Mouse (Mus musculus) heart, adult 18-20 months (tissue): ENCODE data around the gene Tex33. TPM values are rescaled to one million over a fixed set of nuclear protein-coding genes. Genes with fewer than 3 reads are reported as not detected.

Experiments
- microRNA-seq, 2 experiments: library from miRNA; unstranded; fragments of <30 nt; microRNA quantifications; one replicate each; pipeline ENCODE4 v1.2.0; 2022
- total RNA-seq, 2 experiments: library from RNA; stranded (reverse); gene quantifications; 2 replicates each; pipeline ENCODE4 v1.2.3; 2021

Gene Tex33
- total RNA-seq, 2 experiments from 2014 or later = not detected

Small RNAs within 50 kb of the gene (microRNA-seq; reads per million reads assigned to microRNA genes)
- gene Mir7676-2 = 0 reads per million in 2 experiments

Other genes with a start within 250 kb of the Tex33 start
- 10 to 100 TPM in 1 of 2 experiments, 1 to 10 TPM in 1; 8.2 to 11.6 TPM for gene Ift27, start 221.8 kb downstream of the Tex33 start, total RNA-seq
- under 1 TPM; 0.57 to 0.93 TPM for gene Pvalb, start 189.5 kb downstream of the Tex33 start, total RNA-seq
- gene Ncf4, start 151.1 kb downstream of the Tex33 start, total RNA-seq = 1 to 10 TPM; 2.0 to 2.8 TPM
- 1 to 10 TPM in 1 of 2 experiments, under 1 TPM in 1; 0.37 to 2.5 TPM for gene Csf2rb2, start 90.2 kb downstream of the Tex33 start, total RNA-seq
- gene Csf2rb, start 70.2 kb downstream of the Tex33 start, total RNA-seq = 1 to 10 TPM in 1 of 2 experiments, under 1 TPM in 1; 0.87 to 5.0 TPM
- 10 to 100 TPM; 21.5 to 28.3 TPM for gene Tst, start 10.0 kb upstream of the Tex33 start, total RNA-seq
- gene Mpst, start 10.5 kb upstream of the Tex33 start, total RNA-seq = 10 to 100 TPM; 47.9 to 49.0 TPM
- gene Kctd17, start 32.7 kb upstream of the Tex33 start, total RNA-seq = 10 to 100 TPM; 22.5 to 23.7 TPM
- not detected for gene Tmprss6, start 72.7 kb upstream of the Tex33 start, total RNA-seq
- 1 to 10 TPM in 1 of 2 experiments, under 1 TPM in 1; 0.55 to 2.4 TPM for gene Il2rb, start 99.4 kb upstream of the Tex33 start, total RNA-seq
- 1 to 10 TPM; 7.8 to 7.9 TPM for gene C1qtnf6, start 135.5 kb upstream of the Tex33 start, total RNA-seq
- gene Sstr3, start 148.8 kb upstream of the Tex33 start, total RNA-seq = not detected
- 10 to 100 TPM in 1 of 2 experiments, 1 to 10 TPM in 1; 2.2 to 19.1 TPM for gene Rac2, start 176.9 kb upstream of the Tex33 start, total RNA-seq
- gene Cyth4, start 201.1 kb upstream of the Tex33 start, total RNA-seq = 1 to 10 TPM; 3.8 to 6.3 TPM